Mouse (Mus musculus) adrenal gland (tissue): Measurements from ENCODE around the gene 1700029I15Rik.

Experiments
- intact Hi-C: fragments of 180-260 bp; cut with DNase I; formaldehyde crosslinking; loops from one replicate; pipeline ENCODE4 v1.15.1; 2025

The 1700029I15Rik gene

DNA sequence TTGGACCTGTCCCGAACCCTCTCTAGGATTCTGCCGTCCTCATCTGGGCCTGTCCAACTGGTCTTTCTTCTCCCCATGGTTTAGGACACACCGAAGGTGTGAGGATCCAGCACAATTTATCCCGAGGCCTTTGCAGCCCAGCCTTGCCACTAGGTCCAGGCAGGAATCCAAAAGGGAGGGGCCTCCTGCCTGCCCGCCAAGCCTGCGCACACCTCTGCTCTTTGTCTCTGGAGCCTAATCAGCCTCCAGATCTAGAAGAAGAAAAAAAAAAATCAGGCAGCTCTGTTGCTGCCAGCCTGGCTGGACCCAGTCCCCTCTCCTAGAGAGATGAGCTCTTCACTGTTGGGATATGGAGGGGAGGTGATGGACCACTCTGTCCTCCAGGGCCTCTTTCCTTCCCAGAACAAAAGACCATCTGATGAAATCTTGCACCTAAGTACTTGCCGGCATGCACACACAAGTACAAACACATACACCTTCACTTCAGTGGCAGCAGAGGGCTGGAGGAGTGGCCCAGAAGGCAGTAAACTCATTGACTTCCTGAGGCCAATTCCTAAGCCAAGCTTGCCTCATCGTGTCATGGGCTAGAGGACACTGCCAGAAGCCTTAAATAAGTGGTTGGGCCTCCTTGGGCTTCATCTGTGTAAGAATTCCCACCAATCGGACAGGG lies 9.4 kb upstream of the 1700029I15Rik start:
- intact Hi-C loops = no loop called here

GRCm38 (mm10) chr2:92373437-92373813 lies 8.9 kb upstream of the 1700029I15Rik start:
- intact Hi-C loops = no loop called here

- intact Hi-C loops = no loop called here
Measured at GRCm38 (mm10) chr2:92374514-92374913, 7.8 kb upstream of the 1700029I15Rik start, which contains the start of the genes Pex16 and Large2. Gene Pex16, plus strand, starts transcription at chr2:92374676. Gene Large2, minus strand, starts transcription at chr2:92374869.

DNA sequence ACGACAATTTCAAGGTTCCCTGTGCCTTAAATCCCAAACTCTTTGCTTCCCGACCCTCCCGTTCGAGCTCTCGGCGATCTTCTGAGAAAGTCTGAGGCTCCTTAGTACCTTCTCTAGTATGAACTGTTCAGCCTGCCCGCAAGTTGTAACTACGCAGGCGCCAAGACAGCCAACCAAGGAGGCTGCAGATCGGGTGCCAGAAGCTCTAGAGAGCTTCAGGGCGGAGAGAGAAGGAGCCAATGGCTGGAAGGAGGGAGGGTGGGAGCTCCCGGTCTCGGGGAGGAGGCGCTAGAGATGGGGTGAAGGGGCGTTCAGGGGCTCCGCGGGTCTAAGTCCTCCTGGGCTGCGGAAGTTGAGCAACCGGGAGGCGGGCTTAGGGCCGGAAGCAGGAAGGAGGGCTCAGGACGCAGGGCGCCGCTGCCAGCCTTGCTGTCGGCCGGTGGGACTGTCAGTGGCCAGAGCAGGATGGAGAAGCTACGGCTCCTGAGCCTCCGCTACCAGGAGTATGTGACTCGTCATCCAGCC lies 7.2 kb upstream of the 1700029I15Rik start:
- intact Hi-C loops = no loop called here

- intact Hi-C loops = no loop called here
Measured at GRCm38 (mm10) chr2:92375788-92376187, 6.5 kb upstream of the 1700029I15Rik start.

GRCm38 (mm10) chr2:92376300-92376699 lies 6.0 kb upstream of the 1700029I15Rik start:
- intact Hi-C loops = no loop called here

DNA sequence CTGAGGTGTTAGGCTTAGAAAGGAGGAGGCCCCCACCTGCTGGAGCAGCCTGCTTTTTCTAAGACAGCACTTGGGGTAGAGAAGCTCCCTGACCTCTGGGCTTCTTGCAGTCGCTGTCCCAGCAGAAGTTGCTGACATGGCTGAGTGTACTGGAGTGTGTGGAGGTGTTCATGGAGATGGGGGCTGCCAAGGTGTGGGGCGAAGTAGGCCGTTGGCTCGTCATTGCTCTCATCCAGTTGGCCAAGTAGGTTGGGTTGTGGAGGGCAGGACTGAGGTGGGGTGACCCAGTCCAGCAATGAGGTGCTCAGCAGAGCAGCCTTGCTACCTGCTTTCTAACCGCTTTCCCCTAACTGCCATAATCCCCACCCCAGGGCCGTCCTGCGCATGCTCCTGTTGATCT lies 5.0 kb upstream of the 1700029I15Rik start:
- intact Hi-C loops = no loop called here

DNA sequence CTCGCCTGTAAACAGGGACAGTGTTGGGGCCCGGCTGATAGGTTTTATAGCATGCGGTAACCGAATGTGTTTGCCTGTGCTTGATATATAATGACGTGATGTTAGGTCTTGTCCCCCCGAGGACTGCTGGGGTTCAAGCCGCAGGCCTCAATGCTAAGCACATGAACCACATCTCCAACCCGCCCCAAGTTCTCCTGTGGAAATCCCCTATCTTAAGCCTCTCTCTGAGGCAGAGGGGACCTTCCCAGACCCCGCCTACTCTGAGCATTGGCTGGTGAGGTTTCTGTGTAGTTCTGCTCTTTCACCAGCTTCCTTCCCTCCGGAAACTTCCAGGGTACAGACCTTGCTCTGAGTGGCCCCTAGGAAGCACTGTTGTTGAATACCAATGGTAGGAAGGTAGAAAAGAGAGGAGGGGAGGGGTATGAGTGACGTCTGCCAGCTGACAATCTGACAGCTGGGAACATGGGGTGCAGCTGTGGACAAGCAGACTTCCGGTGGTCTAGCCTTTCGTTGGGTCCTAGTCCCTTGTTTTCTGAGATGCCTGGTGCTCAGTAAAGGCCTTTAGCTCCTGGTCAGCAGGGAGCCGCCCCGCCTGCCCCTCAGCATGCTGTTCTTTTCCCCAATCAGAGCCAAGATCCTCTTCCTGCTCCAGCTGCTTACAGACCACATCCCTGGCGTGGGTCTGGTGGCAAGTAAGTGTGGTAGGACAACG lies 2.4 kb upstream of the 1700029I15Rik start:
- intact Hi-C loops = no loop called here

DNA sequence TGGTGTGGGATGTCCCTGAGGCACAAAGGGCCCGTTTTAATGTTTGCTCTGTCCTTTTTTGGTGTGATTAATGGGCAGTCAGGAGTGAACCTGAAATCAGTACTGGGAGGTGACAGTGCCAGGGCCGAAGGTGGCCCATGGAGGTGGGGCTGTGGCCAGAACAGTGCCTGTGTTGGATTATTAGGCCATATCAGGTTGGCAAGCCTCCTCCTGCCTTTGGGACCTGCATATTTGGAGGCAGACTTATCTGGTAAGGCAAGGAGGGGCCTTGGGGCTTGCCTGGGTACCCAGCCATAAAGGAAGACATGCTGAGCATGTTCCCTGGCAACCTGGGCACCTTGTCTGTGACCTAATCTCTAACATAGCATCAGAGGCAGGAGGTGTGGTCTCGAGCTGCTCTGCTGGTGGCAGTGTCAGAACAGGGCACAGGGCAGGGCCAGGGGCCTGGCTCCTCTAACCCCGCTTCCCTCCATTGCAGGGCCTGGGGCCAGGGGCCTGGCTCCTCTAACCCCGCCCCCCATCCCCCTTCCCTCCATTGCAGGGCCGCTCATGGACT lies 1.8 kb upstream of the 1700029I15Rik start:
- intact Hi-C loops = no loop called here

DNA sequence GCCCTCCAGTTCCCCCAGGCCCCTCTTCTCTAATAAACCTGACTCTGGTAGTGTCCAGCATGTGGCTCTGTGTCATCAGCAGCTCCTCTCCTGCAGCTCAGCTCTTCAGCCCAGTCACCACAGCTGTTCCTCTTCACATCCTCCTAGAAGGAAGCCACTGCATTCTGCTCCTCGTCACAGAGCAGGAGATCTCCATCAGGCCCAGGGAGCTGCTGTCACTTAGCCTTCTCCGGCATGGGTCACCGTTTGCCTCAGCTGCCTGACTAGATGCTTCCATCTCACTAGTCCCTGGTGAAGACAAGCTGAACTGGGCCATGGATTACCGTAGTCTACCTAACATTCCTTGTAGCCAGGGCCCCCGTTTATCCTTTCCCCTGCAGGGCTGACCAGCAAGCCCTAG lies 1.2 kb upstream of the 1700029I15Rik start:
- intact Hi-C loops = no loop called here

- intact Hi-C loops = no loop called here
Measured at GRCm38 (mm10) chr2:92382759-92383158, 421 bp downstream of the 1700029I15Rik start.

- intact Hi-C loops = no loop called here
Measured at GRCm38 (mm10) chr2:92384101-92384500, 1.8 kb downstream of the 1700029I15Rik start.

- intact Hi-C loops = no loop called here
Measured at GRCm38 (mm10) chr2:92385113-92386051, 3.0 kb downstream of the 1700029I15Rik start.

DNA sequence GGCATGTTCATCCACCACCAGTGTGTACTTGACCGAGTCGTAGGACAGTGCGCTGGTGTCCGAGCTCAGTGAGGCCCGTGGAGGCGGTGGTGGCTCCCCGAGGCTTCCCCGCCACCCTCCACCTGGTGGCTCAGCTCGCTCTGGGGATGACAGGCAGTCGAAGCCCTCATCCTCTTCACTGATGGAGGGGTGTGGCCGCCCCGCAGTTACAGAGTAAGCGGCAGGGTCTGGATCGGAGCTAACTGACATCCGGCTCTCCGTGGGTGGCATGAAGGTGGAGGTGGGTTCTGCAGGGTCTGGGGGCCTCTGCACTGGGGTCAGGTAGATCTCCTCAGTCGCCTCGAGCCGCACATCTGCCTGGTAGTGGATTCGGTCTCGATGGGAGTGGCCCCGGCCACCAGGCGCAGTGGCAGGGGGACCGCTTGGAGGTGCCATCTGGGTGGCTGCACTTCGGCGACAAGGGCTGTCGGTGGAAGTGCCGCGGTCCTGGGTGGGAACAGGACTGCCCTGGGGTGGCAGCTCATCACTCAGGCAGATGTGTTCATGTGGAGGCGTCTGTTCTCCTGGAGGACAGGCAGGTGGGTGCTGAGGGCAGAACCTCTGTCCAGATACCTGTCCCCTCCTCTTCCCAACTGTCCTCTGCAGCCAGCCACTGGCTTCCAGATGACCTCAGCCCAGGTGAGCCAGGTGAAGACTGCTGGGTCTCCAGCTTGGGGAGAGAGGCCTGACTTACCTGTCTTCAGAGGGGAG lies 4.7 kb downstream of the 1700029I15Rik start:
- intact Hi-C loops = no loop called here

GRCm38 (mm10) chr2:92387646-92388045 lies 5.3 kb downstream of the 1700029I15Rik start:
- intact Hi-C loops = no loop called here

- intact Hi-C loops = no loop called here
Measured at GRCm38 (mm10) chr2:92388081-92388517, 5.8 kb downstream of the 1700029I15Rik start.

DNA sequence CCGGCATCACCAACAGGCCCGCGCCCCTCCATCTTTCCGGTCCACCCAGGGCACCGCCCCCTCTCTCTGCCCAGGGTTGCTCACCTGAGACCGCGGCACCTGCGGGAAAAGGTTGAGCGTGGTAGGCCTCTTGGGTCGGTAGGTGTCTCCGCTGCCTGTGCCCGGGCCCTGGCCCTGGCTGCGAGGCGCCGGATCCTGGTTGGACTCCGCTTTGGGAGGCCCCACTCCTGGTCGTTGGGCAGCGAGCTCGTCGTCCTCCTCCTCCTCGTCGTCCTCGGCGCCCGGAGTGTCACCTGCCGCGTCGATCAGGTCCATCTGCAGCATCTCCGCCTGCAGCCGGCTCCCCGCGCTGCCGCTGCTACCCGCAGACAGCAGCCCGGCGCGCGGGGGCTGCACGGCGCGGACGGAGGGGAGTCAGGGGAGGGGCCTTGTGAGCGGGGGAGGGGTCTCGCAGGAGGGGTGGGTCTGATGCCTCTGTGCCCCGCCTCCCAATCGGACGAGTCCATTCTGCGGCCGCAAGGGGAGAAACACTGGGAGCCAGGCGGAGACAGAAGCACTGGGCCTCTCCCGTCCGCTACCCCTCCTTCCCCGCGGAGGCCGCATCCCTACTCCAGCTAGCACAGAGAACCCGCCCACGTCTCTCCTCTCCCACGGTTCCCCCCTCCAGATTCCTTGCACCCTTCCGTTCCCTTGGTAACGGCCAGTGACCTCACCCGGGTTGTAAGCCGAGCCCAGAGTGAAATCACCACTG lies 6.7 kb downstream of the 1700029I15Rik start:
- intact Hi-C loops = no loop called here

- intact Hi-C loops = no loop called here
Measured at GRCm38 (mm10) chr2:92389645-92390044, 7.3 kb downstream of the 1700029I15Rik start.

GRCm38 (mm10) chr2:92390206-92390930 lies 8.0 kb downstream of the 1700029I15Rik start:
- intact Hi-C loops = no loop called here
